Mouse (Mus musculus) left cerebral cortex, postnatal 4 days (tissue): ENCODE data around the gene Fam78b. TPM values are rescaled to one million over a fixed set of nuclear protein-coding genes. Genes with fewer than 3 reads are reported as not detected.

Experiments
- DNase-seq: peaks from one replicate; pipeline ENCODE4 v3.0.0-alpha.2; 2022
- intact Hi-C: fragments of 180-260 bp; cut with DNase I; formaldehyde crosslinking; loops from one replicate; pipeline ENCODE4 v1.15.1; 2025
- total RNA-seq, 2 experiments: library from RNA; stranded (reverse); gene quantifications; 2 replicates each; pipeline ENCODE4 v1.2.3; 2021

Gene Fam78b
- total RNA-seq, result 10 to 100 TPM; 59.1 to 68.6 TPM

- intact Hi-C loops, result loop anchor here (10.0 kb wide), 1 partner anchor 207 kb away; no protein-coding TSS in a partner anchor
- peak; percentile 49 for DNase-seq
These were observed at the start of gene Fam78b for GRCm38 (mm10) chr1:167001174-167001843. Gene Fam78b (plus strand): TSS chr1:167001417.

GRCm38 (mm10) chr1:166964508-166964907 lies 36.7 kb upstream of the Fam78b start:
- DNase-seq, result no peak

GRCm38 (mm10) chr1:166968271-166968670 lies 32.9 kb upstream of the Fam78b start:
- no peak for DNase-seq
- intact Hi-C loops, result no loop called here

More at GRCm38 (mm10) chr1:166964508-166964907, 36.7 kb upstream of the Fam78b start:
- intact Hi-C loops, result no loop called here

- DNase-seq, result no peak
- intact Hi-C loops, result no loop called here
These were observed 27.5 kb upstream of the Fam78b start for GRCm38 (mm10) chr1:166973731-166974130.

GRCm38 (mm10) chr1:166978611-166979010 lies 22.6 kb upstream of the Fam78b start:
- intact Hi-C loops, result no loop called here
- DNase-seq, result no peak

- intact Hi-C loops, result no loop called here
- no peak for DNase-seq
These were observed 7.0 kb upstream of the Fam78b start for GRCm38 (mm10) chr1:166994266-166994665.

GRCm38 (mm10) chr1:166996250-166996649 lies 5.0 kb upstream of the Fam78b start:
- intact Hi-C loops, result no loop called here

GRCm38 (mm10) chr1:166996811-166997210 lies 4.4 kb upstream of the Fam78b start:
- no peak for DNase-seq
- intact Hi-C loops, result no loop called here

More at GRCm38 (mm10) chr1:166996250-166996649, 5.0 kb upstream of the Fam78b start:
- DNase-seq, result no peak

GRCm38 (mm10) chr1:167000529-167001173 lies 566 bp upstream of the Fam78b start:
- intact Hi-C loops, result loop anchor here (10.0 kb wide), 1 partner anchor 206 kb away; no protein-coding TSS in a partner anchor
- DNase-seq, result peak; percentile 77

GRCm38 (mm10) chr1:167001844-167002485 lies 748 bp downstream of the Fam78b start:
- DNase-seq, result peak; percentile 31
- intact Hi-C loops, result loop anchor here (10.0 kb wide), 1 partner anchor 207 kb away; no protein-coding TSS in a partner anchor

GRCm38 (mm10) chr1:167002486-167002850 lies 1.3 kb downstream of the Fam78b start:
- intact Hi-C loops, result loop anchor here (10.0 kb wide), 1 partner anchor 208 kb away; no protein-coding TSS in a partner anchor
- peak; percentile 68 for DNase-seq

GRCm38 (mm10) chr1:167004621-167005020 lies 3.4 kb downstream of the Fam78b start:
- intact Hi-C loops, result loop anchor here (10.0 kb wide), 1 partner anchor 210 kb away; no protein-coding TSS in a partner anchor
- DNase-seq, result no peak

GRCm38 (mm10) chr1:167007341-167007740 lies 6.1 kb downstream of the Fam78b start:
- intact Hi-C loops, result loop anchor here (10.0 kb wide), 1 partner anchor 213 kb away; no protein-coding TSS in a partner anchor
- no peak for DNase-seq

- peak; percentile 49 for DNase-seq
- intact Hi-C loops, result loop anchor here (5.0 kb wide), 1 partner anchor 202 kb away; no protein-coding TSS in a partner anchor
These were observed 9.0 kb downstream of the Fam78b start for GRCm38 (mm10) chr1:167010190-167010589.

GRCm38 (mm10) chr1:167011301-167011700 lies 10.1 kb downstream of the Fam78b start:
- DNase-seq, result no peak
- intact Hi-C loops, result loop anchor here (5.0 kb wide), 1 partner anchor 201 kb away; no protein-coding TSS in a partner anchor

- DNase-seq, result no peak
- intact Hi-C loops, result loop anchor here (5.0 kb wide), 1 partner anchor 200 kb away; no protein-coding TSS in a partner anchor
These were observed 11.4 kb downstream of the Fam78b start for GRCm38 (mm10) chr1:167012616-167013015.

GRCm38 (mm10) chr1:167013234-167013864 lies 12.1 kb downstream of the Fam78b start:
- peak; percentile 98 for DNase-seq
- intact Hi-C loops, result loop anchor here (5.0 kb wide), 1 partner anchor 199 kb away; no protein-coding TSS in a partner anchor

- intact Hi-C loops, result no loop called here
- DNase-seq, result peak; percentile 82
These were observed 15.1 kb downstream of the Fam78b start for GRCm38 (mm10) chr1:167016269-167016668.

- intact Hi-C loops, result no loop called here
- DNase-seq, result no peak
These were observed 20.8 kb downstream of the Fam78b start for GRCm38 (mm10) chr1:167022001-167022424.

- intact Hi-C loops, result no loop called here
These were observed 21.4 kb downstream of the Fam78b start for GRCm38 (mm10) chr1:167022541-167023121.

More at GRCm38 (mm10) chr1:167022541-167023121, 21.4 kb downstream of the Fam78b start:
- DNase-seq, result peak; percentile 32
